Mouse (Mus musculus): ENCODE data around the gene Tcea3. TPM values are rescaled to one million over a fixed set of nuclear protein-coding genes. Genes with fewer than 3 reads are reported as not detected.

Gene Tcea3
- polyA plus RNA-seq, 1 experiment from 2014 or later = 1.2 TPM

GRCm38 (mm10) chr4:136281611-136282010 is 34.1 kb downstream of the Tcea3 start:
- peaks cover 29% of the 10 kb centered on the region for H3K4me1 ChIP-seq (ENCODE audit: control insufficient read depth, insufficient read depth, low read length)
- ATAC-seq (ENCODE audit: low FRiP score, low TSS enrichment) = no peak
- WGBS = 65% methylated on average over 9 of the region's 9 CpGs
- no peak overlapping the region for H3K4me2 ChIP-seq (ENCODE audit: low read length)
- no peaks in the 10 kb centered on the region for H3K9me3 ChIP-seq (ENCODE audit: control insufficient read depth, low read length)
- H3K27ac ChIP-seq (replicated peaks; ENCODE audit: low read depth, low read length) = no peak overlapping the region
- H3K4me3 ChIP-seq (replicated peaks; ENCODE audit: low read depth, low read length) = no peak overlapping the region
- DNase-seq = no peak
- no peaks in the 10 kb centered on the region for H3K27me3 ChIP-seq (ENCODE audit: control insufficient read depth, insufficient read depth, low read length)
- H3K9ac ChIP-seq (replicated peaks; ENCODE audit: low read length) = no peak overlapping the region
- H3K36me3 ChIP-seq (ENCODE audit: control insufficient read depth, insufficient read depth, low read length) = no peaks in the 10 kb centered on the region

- peak overlapping the region; percentile 18; the same call in 1 of the 2 replicates for H3K9ac ChIP-seq (replicated peaks; ENCODE audit: low read length)
- DNase-seq (peak; percentile 62), ATAC-seq (ENCODE audit: low FRiP score, low TSS enrichment) (no peak)
- H3K4me3 ChIP-seq (replicated peaks; ENCODE audit: low read depth, low read length) = no peak overlapping the region
- WGBS = 8% methylated on average over 10 of the region's 10 CpGs
- no peaks in the 10 kb centered on the region for H3K27me3 ChIP-seq (ENCODE audit: control insufficient read depth, insufficient read depth, low read length)
- H3K4me2 ChIP-seq (ENCODE audit: low read length) = peak overlapping the region; percentile 14
- H3K36me3 ChIP-seq (ENCODE audit: control insufficient read depth, insufficient read depth, low read length) = peaks cover 7% of the 10 kb centered on the region
- H3K4me1 ChIP-seq (ENCODE audit: control insufficient read depth, insufficient read depth, low read length) = peaks cover 36% of the 10 kb centered on the region
- H3K9me3 ChIP-seq (ENCODE audit: control insufficient read depth, low read length) = no peaks in the 10 kb centered on the region
- peak overlapping the region; percentile 92 for H3K27ac ChIP-seq (replicated peaks; ENCODE audit: low read depth, low read length)
Measured at GRCm38 (mm10) chr4:136282621-136283480, 35.3 kb downstream of the Tcea3 start.

GRCm38 (mm10) chr4:136283783-136284182 is 36.3 kb downstream of the Tcea3 start:
- peak overlapping the region; percentile 92 for H3K27ac ChIP-seq (replicated peaks; ENCODE audit: low read depth, low read length)
- peaks cover 2% of the 10 kb centered on the region; the same call in 1 of the 2 replicates for H3K27me3 ChIP-seq (ENCODE audit: control insufficient read depth, insufficient read depth, low read length)
- peaks cover 16% of the 10 kb centered on the region for H3K36me3 ChIP-seq (ENCODE audit: control insufficient read depth, insufficient read depth, low read length)
- 11% methylated on average over 2 of the region's 2 CpGs for WGBS
- H3K4me1 ChIP-seq (ENCODE audit: control insufficient read depth, insufficient read depth, low read length) = peaks cover 36% of the 10 kb centered on the region
- 0 out of 2 replicates have a peak overlapping the region, but pooled peaks have one; percentile 80 for H3K9ac ChIP-seq (replicated peaks; ENCODE audit: low read length)
- ATAC-seq (ENCODE audit: low FRiP score, low TSS enrichment) = no peak
- H3K4me3 ChIP-seq (replicated peaks; ENCODE audit: low read depth, low read length) = no peak overlapping the region
- H3K9me3 ChIP-seq (ENCODE audit: control insufficient read depth, low read length) = no peaks in the 10 kb centered on the region
- peak overlapping the region; percentile 84 for H3K4me2 ChIP-seq (ENCODE audit: low read length)
- peak; percentile 81 for DNase-seq

- WGBS = 16% methylated on average over 5 of the region's 5 CpGs
- H3K4me1 ChIP-seq (ENCODE audit: control insufficient read depth, insufficient read depth, low read length) = peaks cover 36% of the 10 kb centered on the region
- H3K4me2 ChIP-seq (ENCODE audit: low read length) = peak within 1 kb of the TSS; percentile 84
- peak within 1 kb of the TSS; percentile 92 for H3K27ac ChIP-seq (replicated peaks; ENCODE audit: low read depth, low read length)
- peak within 1 kb of the TSS; percentile 71 for H3K4me3 ChIP-seq (replicated peaks; ENCODE audit: low read depth, low read length)
- peaks cover 8% of the 10 kb centered on the region; the same call in 1 of the 2 replicates for H3K27me3 ChIP-seq (ENCODE audit: control insufficient read depth, insufficient read depth, low read length)
- H3K9me3 ChIP-seq (ENCODE audit: control insufficient read depth, low read length) = no peaks in the 10 kb centered on the region
- H3K36me3 ChIP-seq (ENCODE audit: control insufficient read depth, insufficient read depth, low read length) = peaks cover 21% of the 10 kb centered on the region
- H3K9ac ChIP-seq (replicated peaks; ENCODE audit: low read length) = peak within 1 kb of the TSS; percentile 80
- ATAC-seq (ENCODE audit: low FRiP score, low TSS enrichment) (no peak), DNase-seq (peak; percentile 89)
Measured at GRCm38 (mm10) chr4:136284455-136284854, 36.9 kb downstream of the Tcea3 start, which contains the start of gene Zfp46. Zfp46 (plus strand) TSS chr4:136284683.

GRCm38 (mm10) chr4:136284891-136285290 is 37.4 kb downstream of the Tcea3 start:
- WGBS = 13% methylated on average over 6 of the region's 6 CpGs
- no peaks in the 10 kb centered on the region for H3K9me3 ChIP-seq (ENCODE audit: control insufficient read depth, low read length)
- peaks cover 26% of the 10 kb centered on the region for H3K36me3 ChIP-seq (ENCODE audit: control insufficient read depth, insufficient read depth, low read length)
- H3K4me1 ChIP-seq (ENCODE audit: control insufficient read depth, insufficient read depth, low read length) = peaks cover 36% of the 10 kb centered on the region
- ATAC-seq (ENCODE audit: low FRiP score, low TSS enrichment) (no peak), DNase-seq (no peak)
- peaks cover 9% of the 10 kb centered on the region; the same call in 1 of the 2 replicates for H3K27me3 ChIP-seq (ENCODE audit: control insufficient read depth, insufficient read depth, low read length)
- peak overlapping the region; percentile 80 for H3K9ac ChIP-seq (replicated peaks; ENCODE audit: low read length)
- peak overlapping the region; percentile 92 for H3K27ac ChIP-seq (replicated peaks; ENCODE audit: low read depth, low read length)
- peak overlapping the region; percentile 71 for H3K4me3 ChIP-seq (replicated peaks; ENCODE audit: low read depth, low read length)
- peak overlapping the region; percentile 84 for H3K4me2 ChIP-seq (ENCODE audit: low read length)

GRCm38 (mm10) chr4:136285348-136285810 is 37.9 kb downstream of the Tcea3 start:
- H3K9ac ChIP-seq (replicated peaks; ENCODE audit: low read length) = peak overlapping the region; percentile 80
- peaks cover 39% of the 10 kb centered on the region for H3K4me1 ChIP-seq (ENCODE audit: control insufficient read depth, insufficient read depth, low read length)
- ATAC-seq (ENCODE audit: low FRiP score, low TSS enrichment) = peak; percentile 92
- 1% methylated on average over 25 of the region's 25 CpGs for WGBS
- H3K36me3 ChIP-seq (ENCODE audit: control insufficient read depth, insufficient read depth, low read length) = peaks cover 31% of the 10 kb centered on the region
- no peaks in the 10 kb centered on the region for H3K9me3 ChIP-seq (ENCODE audit: control insufficient read depth, low read length)
- peak overlapping the region; percentile 71 for H3K4me3 ChIP-seq (replicated peaks; ENCODE audit: low read depth, low read length)
- DNase-seq = peak; percentile 96
- H3K4me2 ChIP-seq (ENCODE audit: low read length) = peak overlapping the region; percentile 84
- peaks cover 9% of the 10 kb centered on the region; the same call in 1 of the 2 replicates for H3K27me3 ChIP-seq (ENCODE audit: control insufficient read depth, insufficient read depth, low read length)
- H3K27ac ChIP-seq (replicated peaks; ENCODE audit: low read depth, low read length) = peak overlapping the region; percentile 92

- Histone ChIP-seq H3K9ac (replicated peaks; ENCODE audit: low read length) (peak overlapping the region; percentile 80), H3K27me3 (ENCODE audit: control insufficient read depth, insufficient read depth, low read length) (peaks cover 9% of the 10 kb centered on the region; the same call in 1 of the 2 replicates), H3K9me3 (ENCODE audit: control insufficient read depth, low read length) (no peaks in the 10 kb centered on the region), H3K4me2 (ENCODE audit: low read length) (peak overlapping the region; percentile 84), H3K4me3 (replicated peaks; ENCODE audit: low read depth, low read length) (peak overlapping the region; percentile 71), H3K27ac (replicated peaks; ENCODE audit: low read depth, low read length) (peak overlapping the region; percentile 92), H3K36me3 (ENCODE audit: control insufficient read depth, insufficient read depth, low read length) (peaks cover 36% of the 10 kb centered on the region), H3K4me1 (ENCODE audit: control insufficient read depth, insufficient read depth, low read length) (peaks cover 43% of the 10 kb centered on the region)
- DNase-seq (peak; percentile 99), ATAC-seq (ENCODE audit: low FRiP score, low TSS enrichment) (peak; percentile 88)
- 0% methylated on average over 29 of the region's 29 CpGs for WGBS
Measured at GRCm38 (mm10) chr4:136285811-136286371, 38.4 kb downstream of the Tcea3 start.

GRCm38 (mm10) chr4:136289918-136290780 is 42.6 kb downstream of the Tcea3 start:
- WGBS = 25% methylated on average over 66 of the region's 66 CpGs
- H3K4me2 ChIP-seq (ENCODE audit: low read length) = peak overlapping the region; percentile 33
- peaks cover 72% of the 10 kb centered on the region for H3K36me3 ChIP-seq (ENCODE audit: control insufficient read depth, insufficient read depth, low read length)

More at GRCm38 (mm10) chr4:136289918-136290780, 42.6 kb downstream of the Tcea3 start:
- Histone ChIP-seq H3K27ac (replicated peaks; ENCODE audit: low read depth, low read length) (no peak overlapping the region), H3K9me3 (ENCODE audit: control insufficient read depth, low read length) (no peaks in the 10 kb centered on the region), H3K9ac (replicated peaks; ENCODE audit: low read length) (0 out of 2 replicates have a peak overlapping the region, but pooled peaks have one; percentile 36), H3K4me1 (ENCODE audit: control insufficient read depth, insufficient read depth, low read length) (peaks cover 19% of the 10 kb centered on the region; the same call in 1 of the 2 replicates), H3K4me3 (replicated peaks; ENCODE audit: low read depth, low read length) (no peak overlapping the region), H3K27me3 (ENCODE audit: control insufficient read depth, insufficient read depth, low read length) (peaks cover 9% of the 10 kb centered on the region; the same call in 1 of the 2 replicates)
- DNase-seq (peak; percentile 52), ATAC-seq (ENCODE audit: low FRiP score, low TSS enrichment) (no peak)

Data from midbrain, embryonic 14.5 days (tissue).